Mouse (Mus musculus): ENCODE results near the gene Hpca.

Gene Hpca

DNA sequence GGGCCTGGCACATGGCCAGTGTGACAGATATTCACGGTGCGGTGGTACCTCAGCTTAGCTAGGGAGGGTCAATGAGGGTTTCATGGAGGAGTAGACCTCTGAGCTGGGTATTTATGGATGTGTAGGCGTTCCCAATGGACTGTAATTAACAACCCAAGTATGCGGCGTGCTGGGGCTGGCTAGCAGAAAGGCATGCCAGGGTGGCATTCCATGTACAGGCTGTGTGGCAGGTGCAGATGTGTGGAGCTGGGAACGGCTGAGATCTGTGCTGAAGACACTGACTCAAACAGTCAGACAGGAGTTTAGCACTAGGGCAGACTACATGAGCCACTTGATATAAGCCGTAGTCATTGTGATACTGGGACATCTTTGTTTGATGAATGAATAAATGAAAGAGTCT is 13.2 kb downstream of the Hpca start:
- in situ Hi-C loops (cut with MboI, MseI), result no loop called here

GRCm38 (mm10) chr4:129107348-129107899 is 14.4 kb downstream of the Hpca start:
- in situ Hi-C loops (cut with MboI, MseI), result no loop called here

DNA sequence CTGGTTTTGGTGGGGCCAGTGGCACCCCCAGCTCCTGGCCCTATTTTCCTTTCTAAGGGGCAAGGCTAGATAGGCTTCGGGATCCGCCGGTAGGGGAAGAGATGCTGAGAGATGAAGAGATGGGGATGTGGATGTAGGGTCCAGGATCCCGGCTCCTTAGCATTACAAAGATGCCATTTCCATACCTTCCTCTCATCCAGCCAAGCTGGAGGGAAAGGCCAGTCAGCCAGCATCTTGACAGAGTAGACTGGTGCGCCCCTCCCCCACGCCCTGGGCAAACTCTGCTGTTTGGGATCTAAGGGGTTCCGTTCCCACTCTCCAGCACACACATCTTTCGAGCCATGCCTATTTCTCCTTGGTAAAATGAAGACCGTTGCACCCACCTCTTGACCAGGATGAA is 15.8 kb downstream of the Hpca start:
- in situ Hi-C loops (cut with MboI, MseI), result no loop called here

DNA sequence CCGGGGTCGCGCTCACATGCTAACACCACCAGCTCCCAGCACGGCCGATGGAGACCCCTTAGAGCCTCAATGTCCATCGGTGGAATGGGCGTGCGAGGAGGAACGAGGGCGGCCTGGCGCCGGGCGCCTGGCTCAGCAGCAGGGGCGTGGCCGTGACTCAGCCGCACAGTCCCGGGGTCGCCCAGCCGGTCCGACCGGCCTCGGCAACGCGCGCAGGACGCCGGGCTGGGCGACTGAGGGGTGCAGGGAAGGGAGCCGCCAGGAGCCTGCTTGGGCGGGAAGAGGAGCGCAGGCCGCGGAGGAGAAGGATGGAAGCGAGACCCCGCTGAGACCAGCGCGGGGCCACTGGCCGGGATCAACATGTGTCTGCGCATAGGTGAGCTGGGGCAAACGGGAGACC is 16.5 kb downstream of the Hpca start, which contains the start of gene Tmem54:
Gene Tmem54 (plus strand): TSS at position 193 of the 400 bp plus-strand sequence.
- in situ Hi-C loops (cut with MboI, MseI), result no loop called here

GRCm38 (mm10) chr4:129102133-129102829 is 19.6 kb downstream of the Hpca start:
- in situ Hi-C loops (cut with MboI, MseI), result no loop called here

- in situ Hi-C loops (cut with MboI, MseI), result no loop called here
Observed at GRCm38 (mm10) chr4:129097006-129097405, 24.8 kb downstream of the Hpca start.

GRCm38 (mm10) chr4:129095276-129095675 is 26.6 kb downstream of the Hpca start:
- in situ Hi-C loops (cut with MboI, MseI), result no loop called here

GRCm38 (mm10) chr4:129087850-129088249 is 34.0 kb downstream of the Hpca start:
- in situ Hi-C loops (cut with MboI, MseI), result loop anchor here (5.0 kb wide), 1 partner anchor 121 kb away; no protein-coding TSS in a partner anchor

DNA sequence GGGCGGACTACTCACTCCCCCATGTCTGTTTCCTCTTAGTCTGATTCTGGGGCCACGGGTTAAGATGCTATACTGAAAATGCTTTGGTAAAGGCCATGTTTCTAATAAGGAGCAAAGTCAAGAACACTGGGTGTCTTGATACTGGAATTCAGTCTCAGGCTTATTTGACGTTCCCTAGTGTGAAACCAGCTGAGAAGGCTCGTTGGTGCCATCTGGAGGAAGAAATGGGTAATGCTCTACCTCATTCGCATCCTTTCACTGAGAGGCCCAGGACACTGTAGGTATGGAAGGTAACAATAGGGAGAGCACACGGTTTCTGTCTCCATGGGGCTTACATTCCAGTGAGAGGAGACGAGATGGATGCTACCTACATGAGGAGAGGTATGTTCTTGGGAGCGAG is 35.8 kb downstream of the Hpca start:
- in situ Hi-C loops (cut with MboI, MseI), result loop anchor here (5.0 kb wide), 1 partner anchor 119 kb away; no protein-coding TSS in a partner anchor

- in situ Hi-C loops (cut with MboI, MseI), result loop anchor here (5.0 kb wide), 1 partner anchor 118 kb away; no protein-coding TSS in a partner anchor
Observed at GRCm38 (mm10) chr4:129084896-129085295, 36.9 kb downstream of the Hpca start.

GRCm38 (mm10) chr4:129082379-129083115 is 39.3 kb downstream of the Hpca start:
- in situ Hi-C loops (cut with MboI, MseI), result no loop called here

DNA sequence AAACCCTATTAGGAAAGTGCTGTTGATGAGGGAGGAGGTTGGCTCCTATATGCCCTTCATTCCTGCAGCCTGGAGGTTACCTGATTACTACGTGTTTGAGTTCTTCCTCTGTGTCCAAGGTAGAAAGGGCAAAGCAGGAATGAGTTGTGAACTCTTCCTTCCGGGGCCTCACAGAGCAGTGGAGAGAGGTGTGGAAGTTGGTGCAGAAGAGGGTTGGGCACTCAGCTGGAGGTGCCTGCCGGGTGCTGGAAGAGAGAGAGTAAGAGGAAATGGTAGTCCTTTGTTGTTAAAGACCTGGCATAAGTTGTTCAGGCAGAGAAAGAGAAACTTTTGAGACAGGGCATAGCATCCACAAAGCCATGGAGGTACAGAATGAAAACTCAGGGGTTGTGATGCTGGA is 39.9 kb downstream of the Hpca start:
- in situ Hi-C loops (cut with MboI, MseI), result no loop called here

GRCm38 (mm10) chr4:129081512-129081911 is 40.3 kb downstream of the Hpca start:
- in situ Hi-C loops (cut with MboI, MseI), result no loop called here

DNA sequence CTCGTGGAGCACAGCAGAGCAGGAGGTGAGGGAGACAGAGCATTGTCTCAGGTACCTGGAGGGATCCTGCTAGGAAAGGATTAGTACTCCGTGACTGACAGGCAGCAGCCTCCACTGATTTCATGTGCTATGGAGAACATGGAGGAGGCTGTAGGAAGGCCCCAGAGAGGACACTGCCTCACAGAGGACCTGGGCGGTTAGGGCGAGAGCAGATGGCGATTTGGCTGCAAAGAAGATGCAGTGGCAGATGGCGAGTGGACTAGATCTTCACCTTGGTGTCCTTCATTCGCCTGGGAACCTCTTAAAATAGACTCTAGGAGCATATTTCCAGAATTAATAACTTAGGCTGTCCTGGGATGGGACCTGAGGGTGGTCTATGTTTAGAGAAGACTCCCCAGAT is 40.8 kb downstream of the Hpca start:
- in situ Hi-C loops (cut with MboI, MseI), result no loop called here

GRCm38 (mm10) chr4:129079126-129079525 is 42.7 kb downstream of the Hpca start:
- in situ Hi-C loops (cut with MboI, MseI), result no loop called here

DNA sequence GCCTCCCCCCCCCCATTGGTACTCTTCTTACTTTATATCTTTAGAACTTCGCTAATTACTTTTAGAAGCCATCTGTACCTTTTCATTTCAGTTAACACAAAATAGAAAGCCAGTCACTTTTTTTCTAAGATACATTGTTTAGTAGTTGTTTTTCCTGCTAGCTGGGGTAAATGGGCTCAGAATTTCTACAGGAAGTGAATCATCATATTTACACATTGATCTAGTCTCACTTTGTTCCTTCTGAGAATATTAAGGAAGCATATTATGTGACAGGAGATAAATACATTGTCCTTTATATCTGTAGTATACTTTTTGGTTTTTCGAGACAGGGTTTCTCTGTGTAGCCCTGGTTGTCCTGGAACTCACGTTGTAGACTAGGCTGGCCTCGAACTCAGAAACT is 53.0 kb downstream of the Hpca start:
- in situ Hi-C loops (cut with MboI, MseI), result no loop called here

GRCm38 (mm10) chr4:129067638-129068415 is 54.0 kb downstream of the Hpca start:
- in situ Hi-C loops (cut with MboI, MseI), result no loop called here

- in situ Hi-C loops (cut with MboI, MseI), result no loop called here
Observed at GRCm38 (mm10) chr4:129065688-129066236, 56.1 kb downstream of the Hpca start.

GRCm38 (mm10) chr4:129062281-129063075 is 59.4 kb downstream of the Hpca start:
- in situ Hi-C loops (cut with MboI, MseI), result no loop called here

All from T-helper 1 cell (primary cell).